Mouse (Mus musculus): Measurements from ENCODE around the gene Alkbh1.

- TF ChIP-seq CTCF (IDR thresholded peaks at IDR 0.05; ENCODE audit: insufficient read depth, low read length) = no peak
- no peak for TF ChIP-seq POLR2A (IDR thresholded peaks at IDR 0.05; ENCODE audit: borderline replicate concordance, extremely low read depth, low read depth, low read length)
These were observed 34.7 kb downstream of the Alkbh1 start for GRCm38 (mm10) chr12:87409123-87409522.
